Mouse (Mus musculus) kidney, embryonic 14.5 days (tissue): Measurements from ENCODE around the gene Ube4b. TPM values are rescaled to one million over a fixed set of nuclear protein-coding genes. Genes with fewer than 3 reads are reported as not detected.
"Not testable (repeated sequence)": the region's sequence is repeated elsewhere in the genome, so short reads cannot be mapped to it uniquely, and the experiment has no call there.

ENCODE experiments used
- ATAC-seq: fragments of 200-750 bp; cut with Nextera tagmentation; 2 replicates; pipeline ENCODE4 v1.8.0; 2017; ENCODE audit warnings: moderate number of reproducible peaks, mild to moderate bottlenecking, moderate TSS enrichment, moderate library complexity; ENCODE audit not compliant: low FRiP score, low TSS enrichment
- H3K27ac ChIP-seq: fragments of 300-500 bp; sonication (generic); 2 replicates; pipeline ENCODE4 v1.5.1; 2014; ENCODE audit warnings: low read depth, mild to moderate bottlenecking, low read length, moderate library complexity, mixed read lengths
- H3K27me3 ChIP-seq: fragments of 300-500 bp; sonication (generic); 2 replicates; pipeline ENCODE4 v1.6.1; 2014; ENCODE audit warnings: mild to moderate bottlenecking, low read length; ENCODE audit not compliant: control insufficient read depth, insufficient read depth
- H3K36me3 ChIP-seq: fragments of 300-500 bp; sonication (generic); 2 replicates; pipeline ENCODE4 v1.6.1; 2014; ENCODE audit warnings: low read length, mixed read lengths; ENCODE audit not compliant: control insufficient read depth, insufficient read depth
- H3K4me1 ChIP-seq: fragments of 300-500 bp; sonication (generic); 2 replicates; pipeline ENCODE4 v1.6.1; 2014; ENCODE audit warnings: low read length, mixed read lengths; ENCODE audit not compliant: control insufficient read depth, insufficient read depth
- H3K4me2 ChIP-seq: fragments of 300-500 bp; sonication (generic); replicated peaks from 2 replicates; pipeline ENCODE4 v1.6.1; 2014; ENCODE audit warnings: low read depth, mild to moderate bottlenecking, low read length
- H3K4me3 ChIP-seq: fragments of 300-500 bp; sonication (generic); 2 replicates; pipeline ENCODE4 v1.5.1; 2014; ENCODE audit warnings: mild to moderate bottlenecking, low read length
- H3K9ac ChIP-seq: fragments of 300-500 bp; sonication (generic); 2 replicates; pipeline ENCODE4 v1.6.1; 2014; ENCODE audit warnings: low read depth, mild to moderate bottlenecking, low read length, moderate library complexity
- H3K9me3 ChIP-seq: fragments of 300-500 bp; sonication (generic); 2 replicates; pipeline ENCODE4 v1.6.1; 2016; ENCODE audit warnings: low read length; ENCODE audit not compliant: control insufficient read depth
- WGBS: fragments of 180-500 bp; shearing (Covaris S2); extraction: QIAGEN DNeasy Blood & Tissue Kit; methylation state at CpG from one replicate; pipeline ENCODE4 v1.1.7; 2014; 5-methylcytosine and 5-hydroxymethylcytosine counted together
- polyA plus RNA-seq: library from polyadenylated mRNA; unstranded; fragments of >200 nt; fragmentation: Nextera tagmentation; extraction: Ambion mirVana; gene quantifications from 2 replicates; pipeline ENCODE4 v1.2.1, GENCODE M21; 2014

Ube4b gene
- polyA plus RNA-seq, 1 experiment from 2014 or later = 44.9 TPM

DNA sequence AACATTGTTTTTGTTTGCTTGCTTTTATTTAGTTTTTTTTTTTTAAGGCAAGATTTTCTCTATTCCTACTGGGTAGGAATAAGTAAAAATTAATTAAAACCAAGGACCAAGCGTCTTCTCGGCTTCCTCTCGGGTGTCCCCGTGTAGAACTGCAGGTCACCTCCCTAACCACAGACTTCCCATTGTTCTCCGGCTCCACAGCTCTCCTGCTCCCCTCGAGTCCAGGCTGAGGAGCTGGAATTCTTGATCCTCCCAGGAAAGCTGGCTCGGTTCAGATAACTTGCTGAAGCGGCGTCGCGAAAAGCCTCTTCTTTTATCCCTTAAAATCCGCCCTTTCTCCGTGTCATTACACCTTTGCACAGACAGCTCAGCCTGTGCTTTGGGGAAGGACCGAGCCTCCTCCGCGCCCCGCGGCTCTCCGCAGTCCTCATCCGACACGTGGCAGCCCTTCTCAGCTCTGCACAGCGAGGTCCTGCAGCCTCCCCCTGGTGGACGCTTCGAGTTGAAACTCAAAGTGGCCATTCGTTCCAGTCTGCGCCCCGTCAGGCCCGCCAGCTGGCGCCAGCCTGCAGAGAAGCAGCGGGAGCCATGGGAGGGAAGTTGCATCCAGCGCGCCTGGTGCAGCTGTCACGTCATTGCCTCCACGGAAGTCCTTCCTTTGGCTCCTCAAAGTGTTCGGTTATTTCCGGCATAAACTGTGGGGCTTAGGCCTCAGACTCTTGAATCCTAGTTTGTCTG is 18.6 kb upstream of the Ube4b start:
- WGBS = under 1% methylated on average over 36 of the region's 36 CpGs
- H3K9ac ChIP-seq = peak overlapping the region; percentile 63
- H3K36me3 ChIP-seq = no peaks in the 10 kb centered on the region
- peak overlapping the region; percentile 42 for H3K4me2 ChIP-seq
- ATAC-seq = peak; percentile 97
- H3K27ac ChIP-seq = peak overlapping the region; percentile 79
- no peaks in the 10 kb centered on the region for H3K27me3 ChIP-seq
- no peaks in the 10 kb centered on the region for H3K9me3 ChIP-seq
- H3K4me1 ChIP-seq = peaks cover 13% of the 10 kb centered on the region; the same call in 1 of the 2 replicates
- H3K4me3 ChIP-seq = peak overlapping the region; percentile 16

GRCm38 (mm10) chr4:149444465-149444864 is 17.9 kb upstream of the Ube4b start:
- no peaks in the 10 kb centered on the region for H3K9me3 ChIP-seq
- peak overlapping the region; percentile 63; the same call in 1 of the 2 replicates for H3K9ac ChIP-seq
- WGBS = 69% methylated on average over 1 of the region's 1 CpGs

GRCm38 (mm10) chr4:149442436-149442835 is 15.9 kb upstream of the Ube4b start:
- Histone ChIP-seq H3K36me3 (no peaks in the 10 kb centered on the region), H3K9ac (no peak overlapping the region), H3K27ac (no peak overlapping the region), H3K27me3 (no peaks in the 10 kb centered on the region), H3K4me3 (no peak overlapping the region), H3K9me3 (no peaks in the 10 kb centered on the region), H3K4me2 (no peak overlapping the region), H3K4me1 (peaks cover 13% of the 10 kb centered on the region; the same call in 1 of the 2 replicates)
- 47% methylated on average over 3 of the region's 3 CpGs for WGBS
- no peak for ATAC-seq

More at GRCm38 (mm10) chr4:149444465-149444864, 17.9 kb upstream of the Ube4b start:
- peak overlapping the region; percentile 79; the same call in 1 of the 2 replicates for H3K27ac ChIP-seq
- peak overlapping the region; percentile 42; the same call in 1 of the 2 replicates for H3K4me2 ChIP-seq
- H3K36me3 ChIP-seq = no peaks in the 10 kb centered on the region
- H3K4me1 ChIP-seq = peaks cover 13% of the 10 kb centered on the region; the same call in 1 of the 2 replicates
- H3K4me3 ChIP-seq = no peak overlapping the region
- no peak for ATAC-seq
- no peaks in the 10 kb centered on the region for H3K27me3 ChIP-seq

DNA sequence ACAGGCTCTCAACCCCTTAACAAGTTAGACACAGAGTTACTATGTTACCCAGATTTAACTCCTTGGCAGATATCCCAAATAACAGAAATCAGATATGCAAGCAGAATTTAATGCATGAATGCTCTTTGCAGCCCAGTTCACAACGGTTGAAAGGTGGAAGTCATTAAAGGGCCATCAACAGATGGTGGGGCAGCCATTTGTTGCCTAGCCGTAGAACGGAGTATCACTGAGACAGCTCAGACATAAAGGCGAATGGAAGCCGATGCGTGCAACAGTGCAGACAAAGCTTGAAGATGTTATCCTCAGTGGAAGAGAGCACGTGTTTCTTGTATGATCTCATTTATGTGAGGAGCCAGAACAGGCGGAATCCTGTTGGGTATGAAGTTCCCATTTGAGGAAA is 14.0 kb upstream of the Ube4b start:
- ATAC-seq = no peak
- no peak overlapping the region for H3K27ac ChIP-seq
- no peak overlapping the region for H3K4me2 ChIP-seq
- H3K27me3 ChIP-seq = no peaks in the 10 kb centered on the region
- no peaks in the 10 kb centered on the region for H3K9me3 ChIP-seq
- no peak overlapping the region for H3K9ac ChIP-seq
- peaks cover 5% of the 10 kb centered on the region; the same call in 1 of the 2 replicates for H3K4me1 ChIP-seq
- no peaks in the 10 kb centered on the region for H3K36me3 ChIP-seq
- H3K4me3 ChIP-seq = no peak overlapping the region
- 18% methylated on average over 8 of the region's 8 CpGs for WGBS

DNA sequence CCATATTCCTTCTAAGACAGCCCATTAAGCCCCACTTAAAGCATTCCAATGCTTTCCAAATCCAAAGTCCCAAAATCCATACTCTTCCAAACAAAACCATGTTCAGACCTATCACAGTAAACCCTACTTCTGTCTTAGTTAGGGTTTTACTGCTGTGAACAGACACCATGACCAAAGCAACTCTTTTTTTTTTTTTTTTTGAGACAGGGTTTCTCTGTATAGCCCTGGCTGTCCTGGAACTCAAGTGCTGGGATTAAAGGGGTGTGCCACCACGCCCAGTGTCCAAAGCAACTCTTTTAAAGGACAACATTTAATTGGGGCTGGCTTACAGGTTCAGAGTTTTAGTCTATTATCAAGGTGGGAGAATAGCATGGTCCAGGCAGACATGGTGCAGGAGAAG is 5.3 kb upstream of the Ube4b start:
- not testable (repeated sequence) for ATAC-seq, H3K27ac ChIP-seq, H3K9me3 ChIP-seq, H3K4me3 ChIP-seq, H3K4me2 ChIP-seq, H3K4me1 ChIP-seq, H3K9ac ChIP-seq, H3K36me3 ChIP-seq, H3K27me3 ChIP-seq
- 88% methylated on average over 1 of the region's 1 CpGs for WGBS

GRCm38 (mm10) chr4:149429592-149429991 is 3.0 kb upstream of the Ube4b start:
- H3K27ac ChIP-seq = no peak overlapping the region
- no peak overlapping the region for H3K9ac ChIP-seq
- no peak overlapping the region for H3K4me3 ChIP-seq
- no peak for ATAC-seq
- no peaks in the 10 kb centered on the region for H3K36me3 ChIP-seq
- no peaks in the 10 kb centered on the region for H3K27me3 ChIP-seq
- 88% methylated on average over 5 of the region's 5 CpGs for WGBS
- no peak overlapping the region for H3K4me2 ChIP-seq
- peaks cover 1% of the 10 kb centered on the region; the same call in 1 of the 2 replicates for H3K4me1 ChIP-seq
- H3K9me3 ChIP-seq = no peaks in the 10 kb centered on the region

GRCm38 (mm10) chr4:149425801-149426292 is 702 bp downstream of the Ube4b start:
- peak overlapping the region; percentile 95 for H3K4me3 ChIP-seq
- peaks cover 6% of the 10 kb centered on the region; the same call in 1 of the 2 replicates for H3K4me1 ChIP-seq
- under 1% methylated on average over 35 of the region's 35 CpGs for WGBS
- H3K27ac ChIP-seq = peak overlapping the region; percentile 99
- H3K9ac ChIP-seq = peak overlapping the region; percentile 92
- H3K27me3 ChIP-seq = no peaks in the 10 kb centered on the region
- peak overlapping the region; percentile 68 for H3K4me2 ChIP-seq
- no peaks in the 10 kb centered on the region for H3K36me3 ChIP-seq
- ATAC-seq = peak; percentile 78
- no peaks in the 10 kb centered on the region for H3K9me3 ChIP-seq

DNA sequence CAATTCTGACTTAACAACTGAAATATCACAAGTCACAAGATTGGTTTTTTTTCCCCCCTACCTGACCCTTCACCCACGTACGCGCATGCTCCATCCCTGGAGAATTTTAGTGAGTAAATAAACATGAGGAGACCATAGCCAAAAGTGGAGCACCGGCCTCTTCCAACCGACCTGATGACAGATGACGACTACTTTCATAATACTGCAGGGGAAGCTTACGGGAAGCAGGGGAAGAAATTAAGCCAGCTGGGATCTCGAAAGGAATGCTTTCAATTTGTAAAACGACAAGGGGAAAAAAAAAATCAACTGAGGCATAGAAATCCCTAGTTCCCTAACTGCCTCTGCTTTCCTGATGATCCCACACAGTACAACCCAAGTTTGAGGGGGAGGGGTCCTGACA is 1.8 kb downstream of the Ube4b start:
- no peak for ATAC-seq
- H3K27ac ChIP-seq = no peak overlapping the region
- no peaks in the 10 kb centered on the region for H3K27me3 ChIP-seq
- under 1% methylated on average over 9 of the region's 9 CpGs for WGBS
- peak overlapping the region; percentile 68 for H3K4me2 ChIP-seq
- H3K9me3 ChIP-seq = no peaks in the 10 kb centered on the region
- H3K4me3 ChIP-seq = peak overlapping the region; percentile 95
- no peaks in the 10 kb centered on the region for H3K36me3 ChIP-seq
- H3K9ac ChIP-seq = peak overlapping the region; percentile 92; the same call in 1 of the 2 replicates
- peaks cover 6% of the 10 kb centered on the region; the same call in 1 of the 2 replicates for H3K4me1 ChIP-seq

GRCm38 (mm10) chr4:149417854-149418365 is 8.6 kb downstream of the Ube4b start:
- Histone ChIP-seq H3K4me2 (no peak overlapping the region), H3K9me3 (no peaks in the 10 kb centered on the region), H3K36me3 (no peaks in the 10 kb centered on the region), H3K9ac (no peak overlapping the region), H3K4me1 (peaks cover 26% of the 10 kb centered on the region), H3K27me3 (no peaks in the 10 kb centered on the region), H3K4me3 (no peak overlapping the region), H3K27ac (no peak overlapping the region)
- ATAC-seq = no peak
- WGBS = 68% methylated on average over 5 of the region's 5 CpGs
